Mouse (Mus musculus): ENCODE measurements around the gene Megf11.

The Megf11 gene

DNA sequence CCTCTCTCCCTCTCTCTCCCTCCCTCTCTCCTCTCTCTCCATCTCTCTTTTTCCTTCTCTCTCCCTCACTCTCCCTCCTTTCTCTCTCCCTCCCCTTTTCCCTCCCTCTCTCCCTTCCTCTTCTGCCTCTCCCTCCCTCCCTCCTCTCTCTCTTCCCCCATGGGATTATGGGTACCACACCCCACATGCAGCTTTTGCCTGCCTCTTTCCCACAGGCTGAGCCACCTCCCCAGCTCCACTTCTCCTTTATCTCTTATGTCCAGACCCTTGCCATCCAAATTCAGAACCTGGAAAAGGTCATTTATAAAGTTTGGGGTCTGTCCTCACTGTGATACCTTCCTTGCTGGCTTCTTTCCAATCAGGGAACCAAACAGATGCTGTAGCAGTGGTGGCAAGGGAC lies 180.5 kb downstream of the Megf11 start:
- DNase-seq (ENCODE audit: low spot score in 2 of 2): no peak

- no peak for DNase-seq (ENCODE audit: low spot score in 2 of 2)
These were observed 180.9 kb downstream of the Megf11 start for GRCm38 (mm10) chr9:64566376-64566775.

DNA sequence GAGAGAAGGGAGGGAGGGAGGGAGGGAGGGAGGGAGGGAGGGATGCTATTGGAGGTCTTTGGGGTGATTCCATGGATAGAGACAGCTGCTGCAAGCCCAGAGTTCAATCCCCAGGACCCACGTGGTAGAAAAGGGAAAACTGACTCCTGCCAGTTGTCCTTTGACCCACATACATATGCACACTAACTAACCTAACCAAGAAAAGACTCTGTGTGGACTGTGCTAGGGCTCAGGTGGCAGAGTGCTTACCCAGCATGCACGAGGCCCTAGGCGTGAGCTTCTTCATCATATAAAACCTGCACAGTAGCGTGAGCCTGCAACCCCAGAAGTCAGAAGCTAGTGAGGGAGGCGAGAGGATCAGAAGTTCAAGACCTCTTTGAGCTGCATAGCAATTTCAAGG lies 182.1 kb downstream of the Megf11 start:
- DNase-seq (ENCODE audit: low spot score in 2 of 2): no peak

- DNase-seq (ENCODE audit: low spot score in 2 of 2): no peak
These were observed 183.2 kb downstream of the Megf11 start for GRCm38 (mm10) chr9:64568467-64569260.

- no peak for DNase-seq (ENCODE audit: low spot score in 2 of 2)
These were observed 185.0 kb downstream of the Megf11 start for GRCm38 (mm10) chr9:64570448-64570847.

- DNase-seq (ENCODE audit: low spot score in 2 of 2): no peak
These were observed 185.7 kb downstream of the Megf11 start for GRCm38 (mm10) chr9:64571091-64571490.

- DNase-seq (ENCODE audit: low spot score in 2 of 2): no peak
These were observed 187.3 kb downstream of the Megf11 start for GRCm38 (mm10) chr9:64572629-64573190.

DNA sequence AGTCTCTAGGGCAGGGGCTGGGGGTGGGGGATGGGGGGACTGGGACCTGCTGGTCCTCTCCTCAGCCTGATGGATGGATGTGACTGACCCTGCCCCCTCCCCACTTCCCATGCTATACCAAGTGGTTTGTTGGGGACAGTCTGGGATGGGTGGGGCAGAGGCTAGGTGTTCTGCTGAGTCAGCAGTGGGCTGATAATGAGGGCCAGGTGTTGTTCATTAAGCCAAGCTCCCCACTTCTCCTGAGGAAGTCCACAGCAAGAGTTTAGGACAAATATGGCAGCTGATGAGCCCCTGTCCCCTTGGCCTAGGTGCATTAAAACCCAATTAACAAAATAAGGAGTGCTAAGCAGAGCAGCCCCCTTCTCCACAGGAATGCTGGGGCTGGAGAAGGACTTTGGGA lies 190.2 kb downstream of the Megf11 start:
- DNase-seq (ENCODE audit: low spot score in 2 of 2): no peak

GRCm38 (mm10) chr9:64576143-64576878 lies 190.9 kb downstream of the Megf11 start:
- no peak for DNase-seq (ENCODE audit: low spot score in 2 of 2)

GRCm38 (mm10) chr9:64577156-64577555 lies 191.7 kb downstream of the Megf11 start:
- no peak for DNase-seq (ENCODE audit: low spot score in 2 of 2)

DNA sequence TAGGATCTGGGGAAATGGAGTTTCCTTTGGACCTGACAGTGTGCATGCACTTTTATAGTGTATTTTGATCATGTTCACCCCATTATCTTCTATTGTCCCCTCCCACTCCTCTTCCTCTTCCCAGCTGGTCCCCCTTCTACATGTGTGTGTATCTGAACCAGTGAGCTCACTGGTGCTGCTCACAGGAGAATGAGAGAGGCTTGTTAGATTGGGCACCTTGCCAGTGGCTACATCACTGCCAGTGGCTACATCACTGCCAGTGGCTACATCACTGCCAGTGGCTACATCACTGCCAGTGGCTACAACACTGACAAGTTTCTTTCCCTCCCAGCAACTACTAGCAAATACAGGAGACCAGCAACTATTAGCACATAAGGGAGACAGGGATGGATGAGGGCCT lies 192.6 kb downstream of the Megf11 start:
- DNase-seq (ENCODE audit: low spot score in 2 of 2): no peak

- no peak for DNase-seq (ENCODE audit: low spot score in 2 of 2)
These were observed 193.9 kb downstream of the Megf11 start for GRCm38 (mm10) chr9:64579306-64579705.

GRCm38 (mm10) chr9:64586292-64586691 lies 200.9 kb downstream of the Megf11 start:
- DNase-seq (ENCODE audit: low spot score in 2 of 2): no peak

DNA sequence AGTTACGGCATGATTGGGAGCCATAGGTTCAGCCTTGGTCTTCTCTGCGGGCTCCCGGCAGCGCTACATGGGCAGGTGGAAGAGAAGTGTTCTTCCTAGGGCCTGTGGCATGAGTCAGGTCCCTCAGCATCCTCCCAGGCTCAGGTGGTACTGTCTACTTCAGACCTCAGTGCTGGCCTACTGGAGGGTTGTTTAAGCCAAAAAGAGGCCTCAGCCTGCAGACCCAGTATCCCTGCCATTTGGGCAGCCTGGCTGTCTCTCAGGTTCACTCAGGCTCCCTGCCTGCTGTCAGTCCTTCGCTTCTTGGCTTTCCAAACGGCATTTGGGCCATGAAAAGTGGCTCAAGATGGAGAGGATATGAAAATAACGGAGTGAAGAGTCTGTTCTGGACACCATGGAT lies 202.6 kb downstream of the Megf11 start:
- DNase-seq (ENCODE audit: low spot score in 2 of 2): no peak

DNA sequence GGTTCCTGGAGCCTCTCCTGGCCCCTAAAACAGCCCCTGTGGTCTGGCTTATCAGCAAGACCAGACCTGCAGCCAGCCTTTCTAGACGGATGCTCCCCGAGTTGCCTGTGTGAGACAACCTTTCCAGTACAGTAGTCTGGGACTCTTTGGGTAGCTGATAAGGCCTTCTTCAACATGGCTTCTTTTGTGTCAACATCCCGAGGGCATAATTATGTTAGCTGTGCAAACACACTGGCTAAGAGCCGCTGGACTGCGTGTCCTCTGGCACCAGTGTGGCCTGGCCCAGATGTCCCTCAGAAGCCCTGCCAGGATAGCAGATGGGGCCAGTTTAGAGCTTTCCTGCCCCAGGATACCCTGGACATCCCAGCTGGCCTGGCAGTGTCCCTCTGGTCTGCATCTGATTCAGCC lies 205.2 kb downstream of the Megf11 start:
- DNase-seq (ENCODE audit: low spot score in 2 of 2): peak; percentile 15 to 42

DNA sequence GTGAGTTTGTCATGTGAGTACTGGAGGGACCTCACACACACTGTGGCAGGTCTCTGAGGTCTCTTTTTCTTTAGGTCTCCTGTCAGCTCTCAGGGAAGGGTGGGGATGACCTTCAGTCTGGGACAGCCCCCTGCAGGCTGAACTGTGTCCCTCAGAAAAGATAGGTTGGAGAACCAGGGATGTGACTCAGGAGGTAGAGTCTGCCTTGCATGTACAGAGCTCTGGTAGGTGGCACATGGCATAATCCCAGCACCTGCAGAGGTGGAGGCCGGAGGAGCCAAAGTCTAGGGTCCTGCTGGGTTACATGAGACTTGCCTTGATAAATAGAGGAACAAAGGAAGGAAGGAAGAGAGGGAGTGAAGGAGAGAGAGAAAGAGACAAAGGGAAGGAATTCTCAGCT lies 206.0 kb downstream of the Megf11 start:
- peak; percentile 12 to 21 for DNase-seq (ENCODE audit: low spot score in 2 of 2)

DNA sequence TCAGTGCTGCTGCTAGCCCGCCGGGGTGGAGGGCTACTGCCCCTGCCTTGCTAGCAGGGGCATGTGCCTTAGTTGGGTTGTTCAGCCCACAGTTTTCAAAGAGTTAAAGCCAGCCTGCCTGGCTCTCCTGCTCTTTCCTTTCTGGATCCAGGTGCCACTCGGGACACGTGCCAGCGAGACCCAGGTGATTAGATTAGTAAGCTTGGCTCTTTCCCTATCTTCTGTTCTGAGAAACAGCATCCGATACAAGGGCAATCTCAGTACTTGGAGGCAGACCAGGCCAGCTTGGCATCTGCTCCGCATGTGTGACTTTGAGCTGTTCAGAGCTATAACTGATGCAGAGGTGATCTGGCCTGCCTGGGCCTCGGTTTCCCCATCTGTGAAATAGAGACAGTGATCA lies 209.0 kb downstream of the Megf11 start:
- DNase-seq (ENCODE audit: low spot score in 2 of 2): no peak

GRCm38 (mm10) chr9:64598427-64598826 lies 213.0 kb downstream of the Megf11 start:
- DNase-seq (ENCODE audit: low spot score in 2 of 2): no peak

- DNase-seq (ENCODE audit: low spot score in 2 of 2): no peak
These were observed 215.3 kb downstream of the Megf11 start for GRCm38 (mm10) chr9:64600731-64601130.

DNA sequence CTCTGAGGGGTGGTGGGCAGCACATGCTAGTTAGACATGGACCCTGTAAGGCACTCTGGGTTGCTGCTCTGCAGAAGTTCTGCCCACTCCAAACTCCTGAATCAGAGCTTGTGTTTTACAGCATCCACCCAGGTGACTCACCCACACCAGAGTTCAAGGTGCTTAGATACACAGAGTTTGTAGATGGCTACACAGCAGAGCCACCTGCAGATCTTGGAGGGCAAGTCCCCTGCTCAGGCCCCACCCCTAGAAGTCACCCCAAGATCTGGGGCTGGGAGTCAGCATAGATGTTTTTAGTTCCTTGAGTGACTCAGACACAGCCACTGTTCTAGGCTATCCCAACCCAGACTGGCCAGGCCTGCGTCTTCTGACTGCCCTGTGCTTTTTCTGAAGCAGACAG lies 217.5 kb downstream of the Megf11 start:
- no peak for DNase-seq (ENCODE audit: low spot score in 2 of 2)

DNA sequence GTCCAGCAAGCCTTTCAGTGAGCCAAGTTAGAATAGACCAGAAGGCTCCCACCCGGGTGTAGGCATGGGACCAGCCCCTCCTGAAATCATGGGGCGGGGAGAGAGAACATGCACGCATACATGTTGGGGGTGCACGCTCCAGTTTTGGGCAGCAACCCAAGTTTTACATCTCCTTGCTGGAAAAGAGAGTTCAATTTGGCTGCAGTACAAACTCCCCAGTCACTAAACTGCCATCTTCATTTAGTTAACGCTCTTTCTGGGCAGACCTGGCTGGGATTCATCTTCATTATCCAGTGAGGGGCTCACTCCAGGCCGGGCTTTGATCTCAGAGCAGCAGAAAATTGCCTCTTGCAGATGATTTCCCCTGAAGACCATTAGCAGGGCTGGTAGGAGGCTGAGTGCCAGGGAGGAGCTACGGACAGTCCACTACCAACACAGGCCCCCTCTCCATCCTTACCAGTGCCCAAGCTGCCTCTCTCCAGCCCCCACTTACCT lies 218.8 kb downstream of the Megf11 start:
- DNase-seq (ENCODE audit: low spot score in 2 of 2): no peak

DNA sequence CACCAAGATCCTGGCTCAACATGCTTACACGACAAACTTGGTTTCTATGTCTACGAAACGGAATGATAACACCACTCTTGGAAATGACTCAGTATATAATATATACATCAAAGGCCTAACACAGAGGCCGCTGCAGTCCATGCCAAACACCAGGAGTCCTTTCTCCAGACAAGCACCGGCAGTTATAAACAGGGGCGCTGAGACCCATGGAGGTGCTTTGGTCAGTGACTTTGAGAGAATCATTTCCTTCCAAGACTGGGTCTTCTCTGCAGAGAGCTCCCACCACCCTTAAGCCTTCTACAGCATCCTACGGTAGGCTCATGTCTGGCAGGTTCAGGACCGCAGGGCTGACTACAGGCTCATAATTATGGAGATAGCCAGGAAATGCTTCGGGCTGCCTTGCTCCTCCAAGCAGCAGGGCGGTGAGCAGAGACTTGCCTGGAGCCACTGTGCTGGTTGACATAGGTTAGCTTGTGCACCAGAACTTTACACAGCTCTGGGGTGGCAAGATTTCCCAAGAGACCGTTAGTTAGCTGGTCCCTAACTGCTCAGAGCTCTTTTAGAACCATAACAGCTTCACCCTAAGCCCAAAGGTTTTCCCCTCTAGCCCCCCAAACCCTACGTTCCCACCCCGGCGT lies 219.8 kb downstream of the Megf11 start:
- no peak for DNase-seq (ENCODE audit: low spot score in 2 of 2)
